Mouse (Mus musculus) kidney, postnatal 4 days (tissue): Measurements from ENCODE around the gene Srrm1.
A peak's percentile ranks its signal among the peaks of the same experiment; 100 is the strongest.

ENCODE experiments used
- DNase-seq, 2 experiments: peaks; one replicate each; pipeline ENCODE4 v3.0.0; 2021; ENCODE audit warnings: mixed read lengths in 2 of 2

Srrm1 gene

GRCm38 (mm10) chr4:135271881-135272616 lies 81.1 kb downstream of the Srrm1 start:
- peak; percentile 70 to 81 for DNase-seq

- peak; percentile 34 to 58 for DNase-seq
Measured at GRCm38 (mm10) chr4:135271419-135271828, 81.7 kb downstream of the Srrm1 start.
